Mouse (Mus musculus) hindbrain, embryonic 16.5 days (tissue): Measurements from ENCODE around the gene Kntc1. TPM values are rescaled to one million over a fixed set of nuclear protein-coding genes. Genes with fewer than 3 reads are reported as not detected.

ENCODE experiments used
- ATAC-seq: fragments of 200-750 bp; cut with Nextera tagmentation; 2 replicates; pipeline ENCODE4 v1.8.0; 2017; ENCODE audit warnings: moderate TSS enrichment, moderate library complexity
- H3K27ac ChIP-seq: fragments of 300-500 bp; sonication (generic); 2 replicates; pipeline ENCODE4 v1.5.1; 2014; ENCODE audit warnings: low read depth, mild to moderate bottlenecking, control low read depth, low read length, moderate library complexity
- H3K27me3 ChIP-seq: fragments of 300-500 bp; sonication (generic); replicated peaks from 2 replicates; pipeline ENCODE4 v1.6.1; 2014; ENCODE audit warnings: low read length; ENCODE audit not compliant: control insufficient read depth, insufficient read depth
- H3K36me3 ChIP-seq: fragments of 300-500 bp; sonication (generic); 2 replicates; pipeline ENCODE4 v1.6.1; 2014; ENCODE audit warnings: mild to moderate bottlenecking, low read length, moderate library complexity, mixed read lengths; ENCODE audit not compliant: control insufficient read depth, insufficient read depth
- H3K4me1 ChIP-seq: fragments of 300-500 bp; sonication (generic); 2 replicates; pipeline ENCODE4 v1.6.1; 2014; ENCODE audit warnings: low read depth, low read length; ENCODE audit not compliant: control insufficient read depth, insufficient read depth
- H3K4me2 ChIP-seq: fragments of 300-500 bp; sonication (generic); 2 replicates; pipeline ENCODE4 v1.6.1; 2014; ENCODE audit warnings: mild to moderate bottlenecking, low read length, control low read depth, moderate library complexity
- H3K4me3 ChIP-seq: fragments of 300-500 bp; sonication (generic); 2 replicates; pipeline ENCODE4 v1.5.1; 2014; ENCODE audit warnings: mild to moderate bottlenecking, low read length, control low read depth, moderate library complexity
- H3K9ac ChIP-seq: fragments of 300-500 bp; sonication (generic); 2 replicates; pipeline ENCODE4 v1.6.1; 2014; ENCODE audit warnings: low read depth, mild to moderate bottlenecking, control low read depth, low read length, moderate library complexity
- H3K9me3 ChIP-seq: fragments of 300-500 bp; sonication (generic); 2 replicates; pipeline ENCODE4 v1.6.1; 2014; ENCODE audit warnings: mild to moderate bottlenecking, low read length, moderate library complexity; ENCODE audit not compliant: control insufficient read depth
- WGBS: fragments of 180-500 bp; shearing (Covaris S2); extraction: QIAGEN DNeasy Blood & Tissue Kit; methylation state at CpG from one replicate; pipeline ENCODE4 v1.1.7; 2014; 5-methylcytosine and 5-hydroxymethylcytosine counted together
- polyA plus RNA-seq: library from polyadenylated mRNA; unstranded; fragments of >200 nt; fragmentation: Nextera tagmentation; extraction: Ambion mirVana; gene quantifications from 2 replicates; pipeline ENCODE4 v1.2.1, GENCODE M21; 2015

Gene Kntc1
- polyA plus RNA-seq, 1 experiment from 2014 or later, result 4.5 TPM

DNA sequence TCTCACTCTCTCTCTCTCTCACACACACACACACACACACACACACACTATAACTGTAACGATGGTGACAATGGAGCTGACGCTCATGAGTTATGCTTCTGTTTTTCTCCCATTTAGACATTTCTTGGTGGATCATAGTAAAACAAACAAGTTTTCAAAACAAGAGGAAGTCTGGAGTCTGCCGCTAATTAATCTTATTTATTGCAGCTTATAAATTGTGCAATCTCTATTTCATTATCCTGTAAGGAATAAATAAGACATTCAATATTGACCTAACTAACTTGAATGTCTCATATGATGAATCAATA is 71.7 kb downstream of the Kntc1 start:
- 83% methylated on average over 3 of the region's 3 CpGs for WGBS
- Histone ChIP-seq H3K9ac (no peak overlapping the region), H3K4me3 (no peak overlapping the region), H3K4me1 (no peaks in the 10 kb centered on the region), H3K9me3 (no peaks in the 10 kb centered on the region), H3K27me3 (no peaks in the 10 kb centered on the region), H3K4me2 (no peak overlapping the region), H3K36me3 (no peaks in the 10 kb centered on the region), H3K27ac (no peak overlapping the region)
- no peak for ATAC-seq

DNA sequence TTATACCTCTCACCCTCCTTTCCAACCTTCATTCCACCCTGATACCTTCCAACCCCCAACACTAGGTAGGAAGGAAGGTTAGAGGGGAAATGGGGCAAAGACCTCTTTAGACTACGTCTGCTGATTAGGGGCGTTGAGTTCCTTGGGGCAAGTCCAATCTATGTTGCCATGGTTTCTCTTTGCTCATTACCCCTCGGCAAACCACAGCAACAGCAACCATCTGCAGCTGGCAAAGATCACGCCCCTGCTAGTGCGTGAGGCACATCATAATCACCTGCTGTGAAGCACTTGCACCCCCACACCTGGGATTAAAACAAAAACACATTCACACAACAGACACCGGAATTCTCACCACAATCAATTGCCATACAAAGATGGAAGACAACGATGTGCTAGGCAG is 73.2 kb downstream of the Kntc1 start:
- 34% methylated on average over 7 of the region's 7 CpGs for WGBS
- Histone ChIP-seq H3K4me3 (no peak overlapping the region), H3K9me3 (no peaks in the 10 kb centered on the region), H3K4me1 (no peaks in the 10 kb centered on the region), H3K4me2 (no peak overlapping the region), H3K9ac (no peak overlapping the region), H3K27me3 (no peaks in the 10 kb centered on the region), H3K36me3 (no peaks in the 10 kb centered on the region), H3K27ac (no peak overlapping the region)
- no peak for ATAC-seq

DNA sequence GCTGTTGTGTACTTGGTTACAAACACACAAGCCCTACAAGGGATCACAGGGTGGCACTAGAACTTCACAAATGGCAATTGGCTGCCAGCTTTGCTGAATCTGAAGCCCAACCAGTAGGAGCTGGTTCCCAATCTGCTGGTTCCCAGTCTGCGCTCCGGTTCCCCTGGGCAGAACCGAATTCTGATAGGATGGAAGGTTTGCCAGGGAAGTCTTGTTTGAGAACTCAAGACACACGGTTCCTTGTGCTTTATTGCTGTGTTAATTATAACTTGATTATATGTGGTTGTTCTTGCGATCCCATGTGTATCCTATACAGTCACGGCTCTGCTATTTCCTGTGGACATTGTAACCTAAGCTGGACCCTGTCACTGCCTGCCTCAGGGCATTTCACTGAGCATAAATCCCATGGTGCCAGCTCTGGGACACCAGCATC is 78.2 kb downstream of the Kntc1 start:
- H3K4me3 ChIP-seq, result no peak overlapping the region
- H3K9me3 ChIP-seq, result no peaks in the 10 kb centered on the region
- H3K36me3 ChIP-seq, result no peaks in the 10 kb centered on the region
- H3K9ac ChIP-seq, result no peak overlapping the region
- WGBS, result 79% methylated on average over 6 of the region's 6 CpGs
- no peak overlapping the region for H3K4me2 ChIP-seq
- no peak overlapping the region for H3K27ac ChIP-seq
- no peaks in the 10 kb centered on the region for H3K4me1 ChIP-seq
- ATAC-seq, result no peak
- no peaks in the 10 kb centered on the region for H3K27me3 ChIP-seq

DNA sequence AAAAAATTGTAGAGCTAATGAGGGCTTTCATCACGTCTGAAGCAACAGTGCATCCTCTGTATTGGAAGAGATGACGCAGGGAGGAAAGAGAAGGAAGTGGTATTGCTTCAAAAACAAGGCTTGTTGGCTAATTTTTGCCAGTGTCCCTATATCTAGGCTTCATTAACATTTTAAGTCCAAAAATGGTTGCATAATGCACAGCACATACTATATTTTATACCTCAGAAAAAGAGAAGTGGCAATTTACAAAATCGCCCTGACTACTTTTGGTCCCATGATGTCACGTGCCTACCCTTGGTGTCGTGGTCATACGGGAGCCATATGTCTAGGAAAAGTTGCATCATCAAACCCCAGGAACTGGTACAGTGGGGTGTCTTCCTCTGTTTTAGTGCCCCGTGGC is 82.8 kb downstream of the Kntc1 start:
- Histone ChIP-seq H3K9me3 (no peaks in the 10 kb centered on the region), H3K4me2 (no peak overlapping the region), H3K27ac (no peak overlapping the region), H3K4me3 (no peak overlapping the region), H3K27me3 (no peaks in the 10 kb centered on the region), H3K9ac (no peak overlapping the region), H3K36me3 (no peaks in the 10 kb centered on the region), H3K4me1 (no peaks in the 10 kb centered on the region)
- ATAC-seq, result no peak
- WGBS, result 89% methylated on average over 7 of the region's 7 CpGs

DNA sequence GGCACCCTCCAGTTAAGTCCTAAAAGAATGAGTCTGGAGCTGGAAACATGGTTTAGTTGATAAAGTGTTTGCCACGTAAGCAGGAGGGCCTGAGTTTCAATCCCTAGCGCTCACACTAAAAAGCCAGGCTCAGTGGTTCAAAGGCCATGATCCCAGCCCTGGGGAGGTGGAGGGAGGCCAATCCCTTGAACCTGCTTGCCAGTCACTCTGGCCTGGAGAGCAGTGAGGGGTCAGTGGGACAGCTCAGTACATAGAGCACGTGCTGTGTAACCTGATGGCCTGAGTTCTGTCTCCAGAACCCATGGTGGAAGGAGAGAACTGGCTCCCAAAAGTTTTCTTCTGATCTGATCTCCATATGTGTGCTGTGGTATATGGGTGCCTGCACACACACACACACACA is 85.3 kb downstream of the Kntc1 start:
- Histone ChIP-seq H3K27ac (no peak overlapping the region), H3K4me1 (no peaks in the 10 kb centered on the region), H3K9ac (no peak overlapping the region), H3K4me2 (no peak overlapping the region), H3K27me3 (no peaks in the 10 kb centered on the region), H3K36me3 (no peaks in the 10 kb centered on the region), H3K9me3 (no peaks in the 10 kb centered on the region), H3K4me3 (no peak overlapping the region)
- 84% methylated on average over 3 of the region's 3 CpGs for WGBS
- ATAC-seq, result no peak

DNA sequence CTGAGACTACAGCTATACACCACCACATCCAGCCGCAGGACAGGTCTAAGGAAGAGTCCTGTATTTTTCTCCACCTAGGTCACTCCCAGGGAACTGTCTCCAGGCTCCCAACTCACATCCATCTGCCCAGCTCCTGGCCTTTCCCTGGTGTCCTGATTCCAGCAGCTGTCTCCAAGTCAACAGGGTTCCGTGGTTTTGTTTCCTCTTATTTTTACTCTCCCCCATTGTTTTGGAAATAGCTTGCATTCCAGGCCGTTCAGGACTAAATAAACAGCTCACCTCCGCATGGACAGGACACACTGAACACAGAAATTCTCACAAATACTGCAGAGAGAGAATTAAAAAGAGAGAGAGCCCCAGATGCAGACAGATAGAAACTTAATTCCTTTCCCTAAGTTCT is 87.9 kb downstream of the Kntc1 start:
- Histone ChIP-seq H3K9me3 (no peaks in the 10 kb centered on the region), H3K36me3 (no peaks in the 10 kb centered on the region), H3K4me3 (no peak overlapping the region), H3K4me1 (no peaks in the 10 kb centered on the region), H3K4me2 (no peak overlapping the region), H3K27ac (no peak overlapping the region), H3K9ac (no peak overlapping the region), H3K27me3 (no peaks in the 10 kb centered on the region)
- WGBS, result 42% methylated on average over 4 of the region's 4 CpGs
- no peak for ATAC-seq

DNA sequence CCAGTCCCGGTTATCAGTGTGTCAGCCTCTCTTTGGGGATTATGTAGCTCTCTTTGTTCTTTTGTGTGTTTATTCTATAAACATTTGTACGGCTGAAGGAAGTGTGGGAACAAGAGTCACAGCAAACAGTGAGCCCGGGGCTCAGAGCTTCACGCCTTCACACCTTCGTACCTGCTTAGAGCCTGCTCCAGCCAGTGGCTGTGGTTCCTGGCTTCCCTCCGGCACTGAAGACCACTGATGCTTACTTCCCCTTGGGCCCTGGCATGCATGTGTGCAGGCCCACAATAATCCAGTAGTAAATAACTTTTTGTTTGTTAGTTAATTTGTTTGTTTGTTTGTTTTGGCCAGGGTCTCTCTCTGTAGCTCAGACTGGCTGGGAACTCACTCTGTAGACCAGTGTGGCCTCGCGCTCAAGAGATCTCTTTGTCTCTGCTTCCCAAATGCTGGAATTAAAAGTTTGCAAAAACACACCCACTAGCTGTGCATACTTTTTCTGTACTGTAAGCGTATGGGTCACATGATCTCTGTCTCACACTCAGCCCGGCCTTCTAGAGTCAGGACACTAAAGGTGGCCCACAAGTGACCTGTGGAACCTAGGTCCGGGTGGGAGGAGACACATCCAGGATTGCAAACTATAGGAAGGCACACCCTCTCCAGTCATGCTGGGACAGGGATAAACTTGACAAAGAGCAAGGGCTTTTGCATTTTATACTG is 92.9 kb downstream of the Kntc1 start:
- no peak for ATAC-seq
- H3K4me1 ChIP-seq, result no peaks in the 10 kb centered on the region
- no peak overlapping the region for H3K4me2 ChIP-seq
- no peak overlapping the region for H3K4me3 ChIP-seq
- H3K36me3 ChIP-seq, result no peaks in the 10 kb centered on the region
- WGBS, result 69% methylated on average over 11 of the region's 11 CpGs
- no peaks in the 10 kb centered on the region for H3K9me3 ChIP-seq
- no peak overlapping the region for H3K27ac ChIP-seq
- no peaks in the 10 kb centered on the region for H3K27me3 ChIP-seq
- H3K9ac ChIP-seq, result no peak overlapping the region

DNA sequence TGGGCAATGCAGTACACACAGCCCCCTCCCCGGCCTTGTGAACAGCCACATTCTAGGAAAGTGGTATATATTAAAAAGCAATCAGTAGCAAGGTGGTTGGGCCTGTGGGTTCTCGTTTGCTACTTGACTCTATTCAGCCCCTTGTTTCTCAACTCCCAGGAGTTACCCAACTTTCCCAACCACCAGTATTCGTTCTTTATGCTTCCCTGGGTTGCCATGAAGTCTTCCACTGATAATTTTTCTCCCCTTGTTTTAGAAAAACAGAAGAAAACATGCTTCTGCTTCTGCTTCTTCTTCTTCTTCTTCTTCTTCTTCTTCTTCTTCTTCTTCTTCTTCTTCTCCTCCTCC is 93.4 kb downstream of the Kntc1 start:
- Histone ChIP-seq H3K4me3 (no peak overlapping the region), H3K9ac (no peak overlapping the region), H3K27ac (no peak overlapping the region), H3K4me2 (no peak overlapping the region), H3K4me1 (no peaks in the 10 kb centered on the region), H3K27me3 (no peaks in the 10 kb centered on the region), H3K9me3 (no peaks in the 10 kb centered on the region), H3K36me3 (no peaks in the 10 kb centered on the region)
- ATAC-seq, result no peak
- 69% methylated on average over 3 of the region's 3 CpGs for WGBS

DNA sequence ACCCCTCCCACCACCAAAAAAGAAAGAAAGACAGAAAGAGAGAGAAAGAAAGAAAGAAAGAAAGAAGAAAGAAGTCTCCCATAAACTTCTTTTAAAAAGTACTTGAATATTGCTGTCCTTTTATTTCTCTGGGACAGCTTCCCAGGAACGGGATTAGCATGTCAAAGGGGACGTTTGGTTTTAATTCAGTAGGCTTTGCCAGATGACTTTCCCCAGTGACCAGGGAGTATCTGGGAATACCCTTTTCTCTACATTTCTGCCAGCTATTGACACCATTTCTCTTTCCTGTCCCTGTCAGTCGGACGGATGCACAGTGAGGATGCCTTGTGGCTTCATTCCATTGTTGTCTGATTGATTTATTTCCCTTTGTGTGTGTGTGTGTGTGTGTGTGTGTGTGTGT is 94.3 kb downstream of the Kntc1 start:
- 42% methylated on average over 4 of the region's 4 CpGs for WGBS
- H3K9ac ChIP-seq, result no peak overlapping the region
- no peak overlapping the region for H3K4me3 ChIP-seq
- H3K4me2 ChIP-seq, result no peak overlapping the region
- H3K36me3 ChIP-seq, result no peaks in the 10 kb centered on the region
- no peaks in the 10 kb centered on the region for H3K27me3 ChIP-seq
- no peaks in the 10 kb centered on the region for H3K9me3 ChIP-seq
- no peak overlapping the region for H3K27ac ChIP-seq
- no peak for ATAC-seq
- no peaks in the 10 kb centered on the region for H3K4me1 ChIP-seq

DNA sequence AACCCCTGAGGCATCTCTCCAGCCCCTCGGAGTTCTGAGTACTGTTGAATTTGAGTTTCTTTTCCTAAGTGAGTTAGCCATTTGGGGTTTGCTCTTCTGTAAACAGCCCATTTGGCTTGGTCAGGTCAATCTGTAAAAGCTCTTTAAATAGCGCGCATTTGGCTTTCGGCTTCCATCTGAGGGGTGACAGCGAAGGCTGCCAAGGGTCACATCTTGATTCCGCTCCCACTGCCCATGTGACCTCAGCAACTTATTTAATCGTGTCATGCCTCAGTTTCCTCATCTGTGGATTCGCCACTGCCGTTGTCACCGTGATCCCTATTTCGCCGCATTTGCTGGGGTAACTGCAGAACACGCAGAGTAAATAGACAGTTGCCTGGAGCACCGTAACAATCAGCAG is 94.8 kb downstream of the Kntc1 start:
- Histone ChIP-seq H3K36me3 (no peaks in the 10 kb centered on the region), H3K4me1 (no peaks in the 10 kb centered on the region), H3K27me3 (no peaks in the 10 kb centered on the region), H3K4me3 (no peak overlapping the region), H3K9me3 (no peaks in the 10 kb centered on the region), H3K9ac (no peak overlapping the region), H3K4me2 (no peak overlapping the region), H3K27ac (no peak overlapping the region)
- 89% methylated on average over 14 of the region's 14 CpGs for WGBS
- no peak for ATAC-seq
